In genomic region chr11:7187472-7187871, GRCm38 (mm10) we compare ENCODE assay signal across 24 mouse cellular contexts. TPM values are rescaled to one million over a fixed set of nuclear protein-coding genes. Genes with fewer than 3 reads are reported as not detected.
"Had no signal": no experiment of that assay in that cellular context is flagged by ENCODE, and none has a peak within 500 bp of the region (broad histone marks: within the 10 kb centered on the region; RNA-seq: fewer than 3 reads in every experiment).

No protein-coding gene starts in this region.

- H3K27me3 ChIP-seq: lung, embryonic 15.5 days; megakaryocyte, embryonic 14.5 days; midbrain, embryonic 13.5 days; midbrain, embryonic 15.5 days; neural tube, embryonic 12.5 days; stomach, embryonic 15.5 days had no signal

- DNase-seq: lung, adult 2 months; lung, postnatal 14 days; lung, postnatal 36 days; right cerebral cortex, postnatal 14 days; thymus, adult 2 months; thymus, postnatal 25 days; thymus, postnatal 4 days had no signal

- H3K36me3 ChIP-seq: lung, embryonic 15.5 days; midbrain, embryonic 13.5 days; midbrain, embryonic 15.5 days; neural tube, embryonic 12.5 days; stomach, embryonic 15.5 days had no signal

- H3K9me3 ChIP-seq: lung, embryonic 15.5 days; megakaryocyte, embryonic 14.5 days; midbrain, embryonic 13.5 days; midbrain, embryonic 15.5 days; neural tube, embryonic 12.5 days; stomach, embryonic 15.5 days had no signal

- H3K27ac ChIP-seq: lung, embryonic 15.5 days; macrophage; midbrain, embryonic 13.5 days; midbrain, embryonic 15.5 days; neural tube, embryonic 12.5 days; stomach, embryonic 15.5 days; stomach, postnatal 0 days had no signal

- H3K4me1 ChIP-seq: megakaryocyte, embryonic 14.5 days; neural tube, embryonic 12.5 days; stomach, embryonic 15.5 days had no signal

- H3K4me3 ChIP-seq: lung, embryonic 15.5 days; megakaryocyte, embryonic 14.5 days; midbrain, embryonic 13.5 days; midbrain, embryonic 15.5 days; neural tube, embryonic 12.5 days; stomach, embryonic 15.5 days had no signal

- ATAC-seq: lung, postnatal 0 days; midbrain, embryonic 13.5 days; midbrain, embryonic 15.5 days had no signal

- H3K4me2 ChIP-seq: lung, embryonic 15.5 days; midbrain, embryonic 11.5 days; midbrain, embryonic 13.5 days; midbrain, embryonic 15.5 days; neural tube, embryonic 12.5 days; stomach, embryonic 15.5 days had no signal

- H3K9ac ChIP-seq: lung, embryonic 15.5 days; midbrain, embryonic 13.5 days; midbrain, embryonic 15.5 days; neural tube, embryonic 12.5 days; stomach, embryonic 15.5 days had no signal

RNA-seq across cellular contexts. Expression of gene Gm11985, which starts 0.9 kb away (rescaled TPM):
- total RNA-seq: megakaryocyte progenitor cell, adult 5-6 weeks; midbrain, postnatal 0 days; monocyte, adult 5-6 weeks; neutrophil, adult 5-6 weeks had no signal
- polyA plus RNA-seq: lung, adult 2 months; lung, embryonic 15.5 days; lung, postnatal 0 days; macrophage; midbrain, embryonic 11.5 days; midbrain, embryonic 13.5 days; midbrain, embryonic 15.5 days; midbrain, postnatal 0 days; neural tube, embryonic 12.5 days; spleen, adult 2 months; stomach, embryonic 15.5 days; stomach, postnatal 0 days; thymus, adult 2 months; urinary bladder, adult 2 months had no signal

RNA-seq across cellular contexts. Expression of gene Igfbp1, which starts 10.1 kb away (rescaled TPM):
- total RNA-seq: megakaryocyte progenitor cell, adult 5-6 weeks; midbrain, postnatal 0 days; monocyte, adult 5-6 weeks; neutrophil, adult 5-6 weeks had no signal
- polyA plus RNA-seq: macrophage; midbrain, embryonic 15.5 days; midbrain, postnatal 0 days; neural tube, embryonic 14.5 days; spleen, adult 2 months; urinary bladder, adult 2 months had no signal

RNA-seq across cellular contexts. Expression of gene Igfbp3, which starts 26.3 kb away (rescaled TPM):
- total RNA-seq: megakaryocyte progenitor cell, adult 5-6 weeks; monocyte, adult 5-6 weeks; neutrophil, adult 5-6 weeks had no signal
- polyA plus RNA-seq: macrophage had no signal
